Mouse (Mus musculus): ENCODE measurements around the gene Zfp637.

GRCm38 (mm10) chr6:117810717-117811116 lies 30.3 kb upstream of the Zfp637 start:
- TF ChIP-seq POLR2A (IDR thresholded peaks at IDR 0.05; ENCODE audit: insufficient read depth, low read depth, low read length) (no peak), CTCF (IDR thresholded peaks at IDR 0.05; ENCODE audit: insufficient read depth, low read depth, low read length) (no peak)

All from olfactory bulb, adult 2 months (tissue).